Mouse (Mus musculus): ENCODE results near the gene Six5.

DNA sequence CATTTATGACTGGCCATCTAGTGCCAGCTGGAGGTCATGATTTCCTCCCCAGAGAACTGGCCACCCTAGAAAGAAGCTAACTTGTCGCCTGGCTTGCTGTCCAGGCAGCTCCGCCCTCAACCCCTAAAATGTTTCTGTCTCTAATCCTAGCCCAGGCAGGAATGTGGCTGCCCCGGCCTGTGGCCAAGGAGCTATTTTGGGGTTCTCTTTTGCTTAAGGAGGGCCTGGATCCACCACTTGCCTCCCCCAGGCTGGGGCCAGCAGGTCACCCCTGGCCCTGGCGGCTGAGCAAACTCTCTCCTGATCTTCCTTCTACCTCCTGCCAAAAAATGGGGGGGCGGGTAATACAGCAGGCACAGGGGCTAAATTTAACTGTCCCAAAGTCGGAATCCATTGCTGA lies 11.3 kb upstream of the Six5 start:
- TF ChIP-seq CTCF (conservative IDR thresholded peaks at IDR 0.05; ENCODE audit: insufficient read depth, insufficient read length, low read depth, low read length) (no peak), POLR2A (IDR thresholded peaks at IDR 0.05; ENCODE audit: low read depth, low read length) (no peak)

Measured in kidney, adult 2 months (tissue).